Mouse (Mus musculus) bone marrow macrophage, adult 2 months (primary cell): ENCODE measurements around the gene Ccnl2.

Source experiments
- CTCF ChIP-seq: IDR thresholded peaks from 2 replicates; pipeline ENCODE4 v1.5.1; 2012; ENCODE audit warnings: low read depth, mild to moderate bottlenecking, low read length, moderate library complexity
- POLR2A ChIP-seq: IDR thresholded peaks from 2 replicates; pipeline ENCODE4 v1.6.1; 2012; ENCODE audit warnings: mild to moderate bottlenecking, low read depth, low read length, borderline replicate concordance

DNA sequence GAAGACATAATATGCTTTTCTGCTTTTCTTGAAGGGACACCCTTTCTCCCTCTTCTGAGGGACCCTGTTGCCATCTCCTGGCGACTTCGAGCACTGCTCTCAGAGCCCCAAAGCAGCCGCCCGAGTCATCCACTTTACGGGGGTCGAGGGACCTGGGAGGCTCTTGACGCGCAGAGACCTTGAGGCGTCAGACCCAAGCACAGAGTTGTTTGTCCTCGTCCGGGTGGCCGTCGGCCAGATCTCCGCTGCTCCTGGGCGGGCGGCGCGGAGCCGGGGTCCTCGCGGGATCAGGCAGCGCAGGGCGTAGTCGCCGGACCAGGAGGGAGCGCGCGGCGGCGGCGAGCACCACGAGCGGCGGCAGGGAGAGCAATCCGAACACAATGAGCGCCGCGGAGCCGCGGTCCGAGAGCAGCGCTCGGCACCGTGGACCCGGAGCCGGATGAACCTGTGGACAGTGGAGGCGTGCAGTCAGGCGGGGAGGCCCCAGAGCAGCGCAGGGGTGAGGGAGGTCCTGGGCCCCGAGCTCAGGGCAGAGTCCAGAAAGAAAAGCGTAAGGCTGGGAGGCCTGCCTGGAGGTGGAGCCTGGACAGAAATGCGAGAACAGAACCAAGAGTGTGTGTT is 28.1 kb upstream of the Ccnl2 start:
- TF ChIP-seq POLR2A (no peak), CTCF (peak; percentile 39; the same call in 1 of the 2 replicates)
